Mouse (Mus musculus) liver, embryonic 14 days (tissue): ENCODE results near the gene Slc7a14. TPM values are rescaled to one million over a fixed set of nuclear protein-coding genes. Genes with fewer than 3 reads are reported as not detected.

Source experiments
- polyA plus RNA-seq: library from polyadenylated mRNA; depleted of rRNA; stranded (reverse); fragments of >200 nt; gene quantifications from 2 replicates; pipeline ENCODE4 v1.2.3, GENCODE M21; 2012; rRNA removed

Gene Slc7a14
- polyA plus RNA-seq, result not detected in 2 replicates

DNA sequence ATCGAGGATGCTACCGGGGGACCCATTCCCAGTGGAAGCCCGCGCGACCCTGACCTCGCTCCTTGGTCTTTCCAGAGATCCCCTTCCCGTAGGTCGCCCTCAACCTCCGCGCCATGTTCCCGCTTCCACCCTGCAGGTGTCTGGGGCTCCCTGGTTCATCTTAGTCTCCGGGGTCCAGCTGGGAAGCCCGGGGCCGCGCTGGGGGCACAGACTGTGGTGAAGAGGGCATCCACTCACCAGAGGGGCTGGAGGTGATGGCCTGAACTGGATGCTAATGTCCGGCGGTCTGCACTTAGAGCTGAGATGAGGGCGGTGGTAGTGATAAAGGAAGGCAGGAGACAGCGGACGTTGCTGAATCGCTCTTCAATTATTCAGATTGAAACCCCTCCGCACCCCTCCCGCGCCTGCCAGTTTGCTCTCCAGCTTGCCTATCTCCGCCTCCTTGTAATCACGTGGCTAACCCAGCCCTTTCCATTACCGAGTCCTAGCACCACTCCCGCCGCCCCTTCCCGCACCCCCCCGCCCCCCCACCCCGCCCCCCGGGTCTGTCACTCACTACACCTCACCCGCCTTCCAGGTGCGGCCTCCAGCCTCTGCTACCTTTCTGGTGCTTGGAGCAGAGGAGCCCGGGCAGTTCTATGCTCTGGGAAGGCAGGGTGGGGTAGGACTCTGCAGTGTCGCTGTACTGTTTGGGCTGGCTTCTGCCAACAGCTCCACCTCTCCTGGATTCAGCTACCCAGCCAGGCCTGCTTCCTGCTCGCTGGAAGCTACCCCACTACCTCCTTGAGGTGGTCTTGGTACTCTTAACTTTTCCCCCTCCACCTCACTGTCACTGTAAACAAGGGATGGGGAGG, at the start of gene Slc7a14:
TSS of gene Slc7a14 (minus strand) at position 445 of the 854 bp plus-strand sequence.

Other genes starting within 250 kb of the Slc7a14 start
- 2.5 and 3.1 TPM in 2 replicates for gene Skil, start 215.3 kb downstream of the Slc7a14 start, polyA plus RNA-seq
- 0.03 and 0.07 TPM in 2 replicates for gene Cldn11, start 160.5 kb downstream of the Slc7a14 start, polyA plus RNA-seq